Mouse (Mus musculus) liver, adult 2 months (tissue): ENCODE results near the gene Timm10.

Source experiments
- CTCF ChIP-seq: fragments of 200-500 bp; IDR thresholded peaks from 2 replicates; pipeline ENCODE4 v1.5.1; 2011; ENCODE audit warnings: low read depth, low read length, control low read depth
- POLR2A ChIP-seq: fragments of 200-500 bp; IDR thresholded peaks from 2 replicates; pipeline ENCODE4 v1.6.1; 2011; ENCODE audit warnings: low read length, control low read depth; ENCODE audit not compliant: insufficient read depth; ENCODE audit errors: extremely low read depth

- no peak for TF ChIP-seq CTCF
- TF ChIP-seq POLR2A: no peak
These were observed 11.2 kb downstream of the Timm10 start for GRCm38 (mm10) chr2:84837817-84838592.
